Mouse (Mus musculus) central nervous system, embryonic 14 days (tissue): ENCODE measurements around the gene Klk8. TPM values are rescaled to one million over a fixed set of nuclear protein-coding genes. Genes with fewer than 3 reads are reported as not detected.

Experiments
- polyA plus RNA-seq: library from polyadenylated mRNA; depleted of rRNA; stranded (reverse); fragments of >200 nt; gene quantifications from 2 replicates; pipeline ENCODE4 v1.2.3, GENCODE M21; 2012; rRNA removed

Gene Klk8
- polyA plus RNA-seq = 5.6 and 7.1 TPM in 2 replicates

GRCm38 (mm10) chr7:43797333-43797769 lies at the start of gene Klk8:
TSS of gene Klk8 (plus strand) at chr7:43797577.

GRCm38 (mm10) chr7:43768597-43768996 lies 28.8 kb upstream of the Klk8 start, which contains the start of gene Klk12:
TSS of gene Klk12 (plus strand) at chr7:43768897.

GRCm38 (mm10) chr7:43774364-43774763 lies 23.0 kb upstream of the Klk8 start, which contains the start of gene Klk11:
TSS of gene Klk11 (plus strand) at chr7:43774604.

GRCm38 (mm10) chr7:43780746-43781145 lies 16.6 kb upstream of the Klk8 start, which contains the start of gene Klk10:
TSS of gene Klk10 (plus strand) at chr7:43781035.

DNA sequence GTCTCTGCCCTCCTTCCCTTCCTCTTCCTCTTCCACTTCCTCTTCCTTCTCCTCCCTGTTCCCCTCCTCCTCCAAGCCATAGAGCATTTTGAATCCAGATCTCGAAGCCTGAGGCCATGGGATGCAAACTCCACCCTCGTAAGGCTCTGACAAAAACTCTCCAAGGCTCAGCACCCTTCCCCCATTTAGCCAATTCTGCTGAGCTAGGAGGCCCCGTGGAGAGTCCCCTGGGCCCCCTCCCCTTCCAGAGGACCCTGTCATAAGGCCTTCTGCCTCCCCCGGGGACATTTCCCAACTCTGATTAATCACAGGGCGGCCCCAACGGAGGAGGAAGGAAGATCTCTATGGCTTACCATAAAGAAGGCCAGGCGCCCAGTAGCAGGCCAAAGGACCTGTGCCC lies 5.8 kb upstream of the Klk8 start, which contains the start of gene Klk9:
Klk9 (plus strand) TSS at position 301 of the 400 bp plus-strand sequence.

DNA sequence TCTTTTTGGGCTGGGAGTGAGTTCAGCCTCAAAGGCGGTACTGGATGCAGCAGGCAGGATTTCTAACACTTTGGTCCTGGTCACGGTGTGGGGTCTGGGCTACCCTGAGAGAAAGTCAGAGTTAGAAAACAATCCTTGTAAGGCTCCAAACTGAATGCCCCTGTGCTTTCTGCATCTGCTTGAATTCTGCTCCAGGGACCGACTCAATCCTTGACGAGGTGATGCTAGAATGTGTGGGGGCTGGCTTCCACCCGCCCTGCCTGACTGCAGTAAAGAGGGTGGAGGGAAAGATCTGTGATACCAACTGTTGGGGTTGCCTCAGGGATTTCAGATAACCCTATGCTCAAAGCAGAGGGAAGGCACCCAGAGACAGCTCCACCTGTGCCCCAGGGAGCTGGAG lies 13.6 kb downstream of the Klk8 start, which contains the start of gene Klk7:
Klk7 (plus strand) TSS at position 301 of the 400 bp plus-strand sequence.

GRCm38 (mm10) chr7:43824199-43824598 lies 26.8 kb downstream of the Klk8 start, which contains the start of gene Klk6:
TSS of gene Klk6 (plus strand) at chr7:43824499.

DNA sequence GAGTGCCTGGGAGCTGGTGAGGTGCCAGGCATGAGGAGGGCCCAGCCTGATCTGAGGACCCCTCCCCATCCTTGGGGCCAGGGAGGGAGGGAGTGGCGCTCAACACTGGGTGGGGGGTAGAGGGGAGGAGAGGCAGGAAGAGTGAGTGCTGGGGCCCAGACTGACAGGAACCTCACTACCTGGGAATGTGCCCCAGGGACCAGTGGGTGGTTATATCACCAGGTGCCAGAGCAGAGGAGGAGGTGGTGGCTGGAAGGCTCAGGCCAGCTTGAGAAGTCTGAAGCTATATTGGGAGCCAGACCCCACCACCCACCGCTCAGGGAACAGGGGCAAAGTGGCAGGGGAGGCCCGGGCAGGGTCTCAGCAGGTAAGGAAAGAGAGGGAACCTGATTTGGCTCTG lies 44.3 kb downstream of the Klk8 start, which contains the start of gene Klk5:
Klk5 (plus strand) TSS at position 271 of the 400 bp plus-strand sequence.

Other genes starting within 250 kb of the Klk8 start
- gene Zfp658, start 235.3 kb upstream of the Klk8 start, polyA plus RNA-seq = 9.2 and 13.1 TPM in 2 replicates
- 5.6 and 7.6 TPM in 2 replicates for gene Zfp719, start 218.0 kb upstream of the Klk8 start, polyA plus RNA-seq
- gene Zfp819, start 190.4 kb upstream of the Klk8 start, polyA plus RNA-seq = 0.29 and 0.45 TPM in 2 replicates
- gene Ceacam18, start 162.9 kb upstream of the Klk8 start, polyA plus RNA-seq = 0.04 TPM in 1 of 2 replicates, not detected in the other
- 0.37 and 0.43 TPM in 2 replicates for gene Siglece, start 137.4 kb upstream of the Klk8 start, polyA plus RNA-seq
- gene Ctu1, start 125.6 kb upstream of the Klk8 start, polyA plus RNA-seq = 20.2 and 24.4 TPM in 2 replicates
- 0.10 and 0.16 TPM in 2 replicates for gene Klk14, start 107.2 kb upstream of the Klk8 start, polyA plus RNA-seq
- gene Klk13, start 85.0 kb upstream of the Klk8 start, polyA plus RNA-seq = 0.09 TPM in 1 of 2 replicates, not detected in the other
- gene Klk12, start 28.7 kb upstream of the Klk8 start, polyA plus RNA-seq = not detected in 2 replicates
- 0.23 TPM in 1 of 2 replicates, not detected in the other for gene Klk11, start 23.0 kb upstream of the Klk8 start, polyA plus RNA-seq
- 0.15 and 0.91 TPM in 2 replicates for gene Klk10, start 16.5 kb upstream of the Klk8 start, polyA plus RNA-seq
- 0.09 TPM in 1 of 2 replicates, not detected in the other for gene Klk9, start 5.7 kb upstream of the Klk8 start, polyA plus RNA-seq
- 0.04 and 0.05 TPM in 2 replicates for gene Klk7, start 13.7 kb downstream of the Klk8 start, polyA plus RNA-seq
- gene Klk6, start 26.9 kb downstream of the Klk8 start, polyA plus RNA-seq = not detected in 2 replicates
- gene Klk5, start 44.4 kb downstream of the Klk8 start, polyA plus RNA-seq = not detected in 2 replicates
- gene Klk4, start 83.6 kb downstream of the Klk8 start, polyA plus RNA-seq = 0.33 and 0.58 TPM in 2 replicates
- gene Klk15, start 136.2 kb downstream of the Klk8 start, polyA plus RNA-seq = not detected in 2 replicates
- gene Klk1b8, start 153.1 kb downstream of the Klk8 start, polyA plus RNA-seq = not detected in 2 replicates
- not detected in 2 replicates for gene Klk1b1, start 169.2 kb downstream of the Klk8 start, polyA plus RNA-seq
- gene Klk1b9, start 178.5 kb downstream of the Klk8 start, polyA plus RNA-seq = not detected in 2 replicates
- gene Klk1b11, start 198.3 kb downstream of the Klk8 start, polyA plus RNA-seq = not detected in 2 replicates
- 0.06 TPM in 1 of 2 replicates, not detected in the other for gene Klk1b26, start 214.6 kb downstream of the Klk8 start, polyA plus RNA-seq